Mouse (Mus musculus) C2C12 (cell line): ENCODE data around the gene Ctsw. TPM values are rescaled to one million over a fixed set of nuclear protein-coding genes. Genes with fewer than 3 reads are reported as not detected.
A peak's percentile ranks its signal among the peaks of the same experiment; 100 is the strongest.

Experiments
- H3K27me3 ChIP-seq: one replicate; pipeline ENCODE4 v1.6.1; 2011; ENCODE audit not compliant: control insufficient read depth, insufficient read depth, insufficient read length
- H3K36me3 ChIP-seq: one replicate; pipeline ENCODE4 v1.6.1; 2011; ENCODE audit not compliant: control insufficient read depth, insufficient read depth
- H3K4me3 ChIP-seq: one replicate; pipeline ENCODE4 v1.5.1; 2011; ENCODE audit warnings: mild to moderate bottlenecking, control low read depth; ENCODE audit not compliant: poor library complexity, insufficient read depth, severe bottlenecking
- H3K79me2 ChIP-seq: one replicate; pipeline ENCODE4 v1.6.1; 2011; ENCODE audit not compliant: control insufficient read depth, insufficient read depth
- H3K79me3 ChIP-seq: one replicate; pipeline ENCODE4 v1.6.1; 2011; ENCODE audit warnings: low read depth, control low read depth
- H3ac ChIP-seq: one replicate; pipeline ENCODE3; 2011; ENCODE audit warnings: low read depth; ENCODE audit not compliant: control insufficient read depth, insufficient read length
- CEBPB ChIP-seq: IDR thresholded peaks from one replicate; pipeline ENCODE4 v1.6.1; 2011; ENCODE audit warnings: low read depth, mild to moderate bottlenecking, control low read depth, moderate library complexity
- CTCF ChIP-seq: IDR thresholded peaks from one replicate; pipeline ENCODE4 v1.5.1; 2011; ENCODE audit not compliant: control insufficient read depth, insufficient read depth, insufficient read length
- FOSL1 ChIP-seq: IDR thresholded peaks from one replicate; pipeline ENCODE4 v1.8.0; 2011; ENCODE audit warnings: mild to moderate bottlenecking, low read length; ENCODE audit not compliant: poor library complexity, insufficient read depth, severe bottlenecking
- MAX ChIP-seq: IDR thresholded peaks from one replicate; pipeline ENCODE4 v1.6.1; 2011; ENCODE audit warnings: mild to moderate bottlenecking, control low read depth
- MYOD1 ChIP-seq: IDR thresholded peaks from one replicate; pipeline ENCODE4 v1.6.1; 2011; ENCODE audit warnings: low read depth; ENCODE audit not compliant: control insufficient read depth, insufficient read length
- MYOG ChIP-seq: IDR thresholded peaks from one replicate; pipeline ENCODE4 v1.6.1; 2011; ENCODE audit not compliant: control insufficient read depth, insufficient read length; ENCODE audit errors: extremely low read depth
- USF1 ChIP-seq: IDR thresholded peaks from one replicate; pipeline ENCODE4 v1.6.1; 2011; ENCODE audit warnings: low read depth, mild to moderate bottlenecking, control low read depth, moderate library complexity
- polyA plus RNA-seq: library from polyadenylated mRNA; unstranded; fragments of >200 nt; fragmentation: generic; extraction: Trizol; gene quantifications from one replicate; pipeline ENCODE4 v1.2.1, GENCODE M21; 2012; ENCODE audit warnings: missing spikeins

Gene Ctsw
- polyA plus RNA-seq, 1 experiment: 4.8 TPM

DNA sequence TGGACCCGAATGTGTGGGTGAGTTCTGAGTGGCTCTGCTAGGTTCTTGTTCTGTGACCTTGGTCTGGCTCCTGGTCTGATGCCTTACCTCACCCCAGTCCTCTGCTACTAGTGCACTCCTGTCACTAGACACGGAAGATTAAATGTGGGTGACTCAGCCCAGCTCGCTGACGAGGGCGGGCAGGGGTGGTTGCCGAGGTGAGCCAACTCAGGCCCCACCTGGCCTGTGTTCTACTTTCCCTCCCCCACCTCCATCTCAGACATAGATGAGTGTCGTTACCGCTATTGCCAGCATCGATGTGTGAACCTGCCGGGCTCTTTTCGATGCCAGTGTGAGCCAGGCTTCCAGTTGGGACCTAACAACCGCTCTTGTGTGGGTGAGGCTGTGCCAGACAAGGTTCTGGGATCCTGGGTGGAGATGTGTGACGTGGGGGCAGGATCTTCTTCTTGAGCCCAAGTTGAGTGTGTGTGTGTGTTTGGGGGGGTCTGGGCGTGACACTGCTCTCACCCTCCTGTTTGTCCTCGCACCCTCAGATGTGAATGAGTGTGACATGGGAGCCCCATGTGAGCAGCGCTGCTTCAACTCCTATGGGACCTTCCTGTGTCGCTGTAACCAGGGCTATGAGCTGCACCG is 9.5 kb upstream of the Ctsw start:
- peaks cover 63% of the 10 kb centered on the region for H3K36me3 ChIP-seq
- no peak overlapping the region for H3ac ChIP-seq
- TF ChIP-seq FOSL1 (no peak), MAX (no peak), MYOG (no peak), CEBPB (no peak), MYOD1 (no peak), CTCF (no peak), USF1 (no peak)
- H3K4me3 ChIP-seq: no peak overlapping the region
- peaks cover 25% of the 10 kb centered on the region for H3K79me3 ChIP-seq
- peaks cover 49% of the 10 kb centered on the region for H3K79me2 ChIP-seq
- H3K27me3 ChIP-seq: no peaks in the 10 kb centered on the region

DNA sequence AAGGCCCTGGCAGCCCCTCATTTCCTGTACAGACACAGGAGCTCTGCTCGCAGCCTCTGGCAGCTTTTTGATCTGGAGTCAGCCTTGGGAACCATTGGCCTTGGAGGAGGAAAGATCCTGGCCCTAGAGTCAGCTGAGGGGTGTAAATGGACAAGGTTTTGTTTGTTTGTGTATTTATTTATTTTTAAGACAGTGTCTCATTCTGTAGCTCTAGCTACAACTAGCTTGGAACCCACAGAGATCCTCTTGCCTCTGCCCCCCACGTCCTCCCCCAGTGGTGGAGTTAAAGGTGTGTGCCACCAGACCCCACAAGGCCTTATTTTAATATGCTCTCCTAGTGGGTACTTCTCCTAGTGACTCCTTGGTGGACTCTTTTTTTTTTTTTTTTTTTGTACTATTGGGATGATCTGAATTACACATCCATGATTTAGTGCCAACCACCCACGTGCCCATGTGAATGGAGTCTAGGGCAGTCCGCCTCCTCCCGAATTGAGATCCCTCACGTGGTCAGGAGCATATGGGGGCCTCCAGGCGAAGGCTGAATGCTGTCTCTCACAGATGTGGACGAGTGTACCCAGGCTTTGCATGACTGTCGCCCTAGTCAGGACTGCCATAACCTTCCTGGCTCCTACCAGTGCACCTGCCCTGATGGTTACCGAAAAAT is 8.8 kb upstream of the Ctsw start:
- H3K4me3 ChIP-seq: no peak overlapping the region
- H3K36me3 ChIP-seq: peaks cover 57% of the 10 kb centered on the region
- no peak overlapping the region for H3ac ChIP-seq
- TF ChIP-seq MYOG: no peak
- TF ChIP-seq USF1: peak; percentile 1
- TF ChIP-seq CEBPB: no peak
- no peaks in the 10 kb centered on the region for H3K27me3 ChIP-seq
- H3K79me3 ChIP-seq: peaks cover 25% of the 10 kb centered on the region
- H3K79me2 ChIP-seq: peaks cover 49% of the 10 kb centered on the region

DNA sequence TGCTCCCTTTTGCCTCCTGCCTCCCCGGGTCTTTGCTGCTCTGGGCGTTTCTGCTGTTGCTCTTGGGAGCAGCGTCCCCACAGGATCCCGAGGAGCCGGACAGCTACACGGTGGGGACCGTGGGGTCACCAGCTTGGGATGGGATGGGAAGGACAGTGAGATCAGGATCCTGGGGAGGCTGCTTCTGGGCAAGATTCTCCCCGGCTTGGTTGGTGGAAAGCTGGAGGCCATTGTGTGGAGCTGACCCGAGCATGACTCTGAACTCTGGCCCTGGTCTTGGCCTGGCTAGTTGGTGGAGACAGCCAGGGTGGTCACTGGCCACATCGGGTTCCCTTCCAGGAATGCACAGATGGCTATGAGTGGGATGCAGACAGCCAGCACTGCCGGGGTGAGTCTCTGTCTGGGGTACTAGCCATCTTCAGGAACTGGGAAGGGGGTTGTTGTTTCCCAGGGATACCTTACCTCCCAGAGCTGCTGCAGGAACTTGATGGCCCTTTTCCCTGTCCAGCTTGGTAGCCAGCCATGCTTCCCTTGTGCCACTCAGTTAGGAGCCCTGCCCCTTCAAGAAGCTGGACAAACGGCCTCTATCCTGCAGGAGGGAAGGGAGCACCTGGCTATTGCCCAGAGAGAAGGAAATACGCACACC is 6.9 kb upstream of the Ctsw start:
- H3K79me2 ChIP-seq: peaks cover 49% of the 10 kb centered on the region
- H3K4me3 ChIP-seq: peak overlapping the region; percentile 75
- peak overlapping the region; percentile 56 for H3ac ChIP-seq
- TF ChIP-seq MYOG: no peak
- TF ChIP-seq CTCF: no peak
- no peak for TF ChIP-seq CEBPB
- no peak for TF ChIP-seq MYOD1
- no peak for TF ChIP-seq MAX
- TF ChIP-seq USF1: no peak
- TF ChIP-seq FOSL1: no peak
- peaks cover 39% of the 10 kb centered on the region for H3K36me3 ChIP-seq
- no peaks in the 10 kb centered on the region for H3K27me3 ChIP-seq
- peaks cover 25% of the 10 kb centered on the region for H3K79me3 ChIP-seq

DNA sequence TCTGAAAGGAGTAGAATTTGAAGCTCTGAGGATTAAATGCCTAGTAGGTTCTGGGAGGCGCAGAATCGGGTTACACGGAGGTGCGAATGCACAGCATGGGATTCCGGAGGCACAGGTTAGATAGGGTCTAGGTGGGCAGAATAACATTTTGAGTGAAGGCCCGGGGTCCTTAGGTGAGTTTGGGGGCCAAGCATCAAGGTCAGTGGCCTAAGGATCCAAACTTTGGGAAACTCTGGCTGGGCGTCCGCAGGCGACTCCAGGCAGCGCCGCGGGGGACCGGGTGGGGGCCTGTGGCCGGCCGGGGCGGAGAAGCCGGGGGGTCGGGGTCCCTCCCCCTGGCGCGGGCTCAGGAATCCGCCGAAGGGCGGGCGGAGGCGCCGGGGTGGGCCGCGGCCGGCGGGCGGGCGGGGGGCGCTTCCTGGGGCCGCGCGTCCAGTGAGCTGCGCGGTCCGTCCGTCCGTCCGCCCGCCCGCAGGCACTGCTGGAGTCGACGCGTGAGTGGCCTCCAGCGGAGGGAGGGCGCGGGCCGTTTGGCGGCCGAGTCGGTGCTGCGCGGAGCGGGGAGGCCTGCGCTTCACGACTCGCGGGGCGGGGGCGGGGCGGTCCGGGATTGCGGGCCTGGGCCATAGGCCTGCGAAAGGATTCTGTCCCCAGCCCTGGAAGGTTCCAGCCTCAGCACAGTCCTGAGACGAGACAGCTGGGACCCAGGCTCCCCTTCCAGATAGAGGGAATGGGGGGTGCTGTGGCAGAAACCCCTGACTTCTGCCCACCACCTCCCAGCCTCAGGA is 6.2 kb upstream of the Ctsw start:
- Histone ChIP-seq H3ac (peak overlapping the region; percentile 56), H3K27me3 (no peaks in the 10 kb centered on the region), H3K79me3 (peaks cover 25% of the 10 kb centered on the region), H3K79me2 (peaks cover 49% of the 10 kb centered on the region), H3K4me3 (peak overlapping the region; percentile 75), H3K36me3 (peaks cover 34% of the 10 kb centered on the region)
- TF ChIP-seq MAX (no peak), CEBPB (no peak), FOSL1 (no peak), CTCF (peak; percentile 5), MYOG (no peak), USF1 (no peak), MYOD1 (no peak)

DNA sequence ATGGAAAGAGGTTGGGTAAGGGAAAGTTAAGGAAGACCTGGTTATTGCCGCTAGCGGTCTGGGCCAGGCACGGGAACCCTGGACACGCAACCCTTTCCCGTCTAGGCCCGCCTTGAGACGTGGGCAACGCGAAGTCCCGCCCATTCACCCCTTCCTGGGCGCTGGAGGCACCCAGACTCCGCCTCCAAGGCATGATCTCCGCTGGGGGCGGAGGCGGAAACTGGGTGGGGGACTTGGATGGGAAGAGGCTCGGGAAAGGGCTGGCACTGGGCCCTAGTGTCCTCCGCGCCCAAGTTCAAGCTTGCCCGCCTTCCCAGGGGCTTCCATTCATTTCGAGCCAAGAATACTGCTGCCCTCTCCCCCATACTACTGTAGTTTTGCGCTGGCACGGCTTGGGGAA is 5.4 kb upstream of the Ctsw start, which contains the start of gene Efemp2:
TSS of gene Efemp2 (plus strand) at position 235 of the 400 bp plus-strand sequence.
- no peaks in the 10 kb centered on the region for H3K27me3 ChIP-seq
- peak within 1 kb of the TSS; percentile 78 for H3ac ChIP-seq
- H3K36me3 ChIP-seq: peaks cover 26% of the 10 kb centered on the region
- TF ChIP-seq MYOG: no peak
- no peak for TF ChIP-seq MYOD1
- TF ChIP-seq CEBPB: no peak
- no peak for TF ChIP-seq FOSL1
- peak; percentile 69 for TF ChIP-seq MAX
- H3K79me2 ChIP-seq: peaks cover 45% of the 10 kb centered on the region
- peak within 1 kb of the TSS; percentile 75 for H3K4me3 ChIP-seq
- peaks cover 25% of the 10 kb centered on the region for H3K79me3 ChIP-seq
